Mouse (Mus musculus): Measurements from ENCODE around the gene Gtpbp2.
A peak's percentile ranks its signal among the peaks of the same experiment; 100 is the strongest.

Gtpbp2 gene

DNA sequence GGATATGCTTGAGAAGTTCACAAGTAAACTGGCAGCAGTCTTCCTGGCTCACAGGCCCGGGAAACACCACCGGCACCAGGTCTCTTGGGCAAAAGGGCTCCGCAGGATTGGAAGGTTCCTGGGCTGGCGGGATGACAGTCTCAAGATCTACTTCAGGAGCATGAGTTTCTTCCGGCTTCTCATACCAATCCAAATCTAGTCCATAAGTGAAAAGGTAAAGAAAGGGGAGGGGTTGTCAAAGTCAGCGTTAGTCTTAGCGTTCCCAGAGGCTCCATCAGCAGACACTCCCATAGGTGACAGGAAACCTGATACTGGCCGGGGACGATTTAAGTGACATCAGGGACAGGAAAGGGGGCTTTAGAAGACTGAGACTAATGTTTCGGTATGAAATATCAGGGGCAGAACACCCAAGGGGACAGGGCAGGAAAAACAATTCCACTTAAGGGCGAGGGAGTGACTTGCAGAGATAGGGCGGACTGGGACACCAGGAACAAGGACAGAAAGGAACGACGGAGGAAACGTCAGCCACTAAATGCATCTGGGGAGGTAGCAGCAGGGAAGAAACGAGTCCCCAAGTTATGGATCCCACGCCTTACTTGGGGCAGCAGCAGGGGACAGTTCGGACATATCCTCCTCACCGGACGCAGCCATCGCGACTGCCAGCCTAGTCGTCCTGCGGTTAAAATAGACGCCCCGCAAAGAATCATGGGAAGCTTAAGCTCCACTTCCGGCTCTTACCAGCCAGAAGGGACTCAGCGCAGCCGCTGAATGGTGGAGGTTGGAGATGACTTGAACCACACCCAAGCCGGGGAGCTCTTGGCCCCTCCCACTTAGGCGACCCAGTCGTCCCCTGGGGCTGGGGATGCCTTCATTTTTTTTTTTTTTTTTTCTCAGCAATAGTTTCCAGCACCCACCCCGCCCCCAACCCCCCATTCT lies 7.7 kb upstream of the Gtpbp2 start, which contains the start of gene Mad2l1bp:
Gene Mad2l1bp, minus strand, starts transcription at position 707 of the 936 bp plus-strand sequence.
- DNase-seq (ENCODE audit: low read depth in 1 of 2, low spot score in 2 of 2): peak; percentile 64 to 75

- DNase-seq (ENCODE audit: low read depth in 1 of 2, low spot score in 2 of 2): no peak
Measured at GRCm38 (mm10) chr17:46154336-46154735, 6.5 kb upstream of the Gtpbp2 start.

- DNase-seq (ENCODE audit: low read depth in 1 of 2, low spot score in 2 of 2): no peak
Measured at GRCm38 (mm10) chr17:46156680-46157079, 4.2 kb upstream of the Gtpbp2 start.

GRCm38 (mm10) chr17:46157131-46157530 lies 3.7 kb upstream of the Gtpbp2 start:
- no peak for DNase-seq (ENCODE audit: low read depth in 1 of 2, low spot score in 2 of 2)

DNA sequence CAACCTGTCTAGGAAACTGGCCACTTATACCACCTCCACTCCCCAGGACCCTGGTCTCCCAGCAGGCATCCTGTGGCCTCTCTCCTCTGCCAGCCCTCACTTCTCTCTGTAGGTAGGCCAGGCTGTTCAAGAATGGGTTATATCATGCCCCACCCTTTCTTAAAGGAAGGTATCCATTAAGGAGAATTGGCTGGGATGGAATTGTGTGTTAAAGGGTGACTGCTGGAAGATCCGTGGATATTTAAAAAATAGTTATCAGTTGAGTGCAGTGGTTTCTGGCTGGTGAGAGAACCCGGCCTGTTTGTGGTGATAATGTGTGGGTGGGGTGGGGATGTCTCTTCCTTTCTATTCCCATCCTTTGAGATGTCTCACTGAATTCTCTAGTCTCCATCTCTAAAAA lies 1.6 kb upstream of the Gtpbp2 start:
- DNase-seq (ENCODE audit: low read depth in 1 of 2, low spot score in 2 of 2): no peak

- DNase-seq (ENCODE audit: low read depth in 1 of 2, low spot score in 2 of 2): peak; percentile 83 to 88
Measured at GRCm38 (mm10) chr17:46160090-46160662, 656 bp upstream of the Gtpbp2 start.

GRCm38 (mm10) chr17:46161179-46161578 lies 347 bp downstream of the Gtpbp2 start:
- DNase-seq (ENCODE audit: low read depth in 1 of 2, low spot score in 2 of 2): no peak

DNA sequence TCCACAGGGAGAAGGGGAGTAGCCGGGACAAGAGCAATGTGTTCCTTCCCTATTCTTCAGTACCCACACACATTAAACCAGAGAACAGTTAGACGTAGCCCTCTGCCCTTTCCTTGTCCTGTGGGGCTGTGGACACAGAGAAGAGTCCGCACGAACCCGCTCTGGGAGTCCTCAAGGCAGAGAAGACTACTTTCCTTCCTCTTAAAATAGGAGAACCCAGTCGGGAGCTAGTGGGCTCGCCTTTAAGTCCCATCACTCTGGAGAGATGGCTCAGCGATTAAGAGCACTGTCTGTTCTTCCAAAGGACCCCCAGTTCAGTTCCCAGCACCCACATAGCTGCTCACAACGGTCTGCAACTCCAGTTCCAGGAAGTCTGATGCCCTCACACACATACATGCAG lies 878 bp downstream of the Gtpbp2 start:
- DNase-seq (ENCODE audit: low read depth in 1 of 2, low spot score in 2 of 2): no peak

DNA sequence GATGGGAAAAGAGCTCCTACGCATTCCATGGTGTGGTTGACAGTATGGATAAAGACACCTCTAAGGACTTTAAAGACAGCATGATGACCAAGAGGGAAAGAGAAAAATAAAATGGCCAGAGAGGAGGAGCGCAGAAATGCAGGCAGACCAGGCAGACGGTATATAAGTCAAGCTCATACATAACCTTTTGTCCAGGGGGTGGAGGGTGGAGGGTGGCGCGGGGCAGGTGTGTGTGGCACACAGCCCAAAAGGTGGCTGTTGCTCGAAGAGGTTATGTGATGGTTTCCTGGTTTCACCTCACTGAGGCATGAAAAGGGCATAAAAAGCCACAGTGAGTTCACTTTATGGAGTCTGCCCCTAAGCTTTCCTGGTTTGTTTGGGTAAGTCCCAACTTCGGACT lies 1.7 kb downstream of the Gtpbp2 start:
- DNase-seq (ENCODE audit: low read depth in 1 of 2, low spot score in 2 of 2): no peak

DNA sequence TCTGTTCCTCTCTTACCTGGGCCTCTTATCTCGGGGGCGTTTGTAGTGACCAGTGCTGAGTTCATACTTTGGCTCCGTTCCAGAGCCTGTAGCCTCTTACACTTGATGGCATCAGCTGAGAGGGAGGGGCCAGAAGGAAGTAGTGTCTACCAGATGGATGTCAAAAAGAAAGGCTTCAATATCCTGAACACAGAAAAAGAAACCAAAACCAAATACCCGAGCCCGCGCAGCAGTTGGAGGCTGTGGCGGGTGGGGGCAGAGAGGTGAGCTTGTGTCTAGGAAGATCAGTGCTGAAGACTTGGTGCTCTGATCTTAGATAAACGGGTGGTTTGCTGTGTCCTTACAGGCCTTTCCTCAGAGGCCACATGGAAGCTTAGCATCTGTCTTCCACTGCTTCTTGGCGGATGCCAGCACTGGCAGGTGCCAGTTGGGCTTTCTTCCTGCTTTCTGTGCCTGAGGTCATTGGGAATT lies 2.2 kb downstream of the Gtpbp2 start:
- peak in 1 of 2 experiments; percentile 49 for DNase-seq (ENCODE audit: low read depth in 1 of 2, low spot score in 2 of 2)

- no peak for DNase-seq (ENCODE audit: low read depth in 1 of 2, low spot score in 2 of 2)
Measured at GRCm38 (mm10) chr17:46164301-46164700, 3.5 kb downstream of the Gtpbp2 start.

DNA sequence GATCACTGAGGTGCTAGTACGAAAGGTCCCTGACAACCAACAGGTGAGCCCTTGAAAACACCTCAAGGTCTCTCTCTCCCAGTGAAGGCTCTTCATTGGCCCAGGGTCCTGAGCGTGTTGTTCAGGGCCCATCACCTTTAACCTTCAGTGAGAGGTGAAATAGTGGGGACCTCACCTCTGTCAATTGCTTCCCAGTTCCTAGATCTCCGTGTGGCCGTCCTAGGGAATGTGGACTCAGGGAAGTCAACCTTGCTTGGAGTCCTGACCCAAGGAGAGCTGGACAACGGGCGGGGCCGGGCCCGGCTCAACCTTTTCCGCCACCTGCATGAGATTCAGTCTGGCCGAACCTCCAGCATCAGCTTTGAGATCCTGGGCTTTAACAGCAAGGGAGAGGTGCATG lies 4.0 kb downstream of the Gtpbp2 start:
- DNase-seq (ENCODE audit: low read depth in 1 of 2, low spot score in 2 of 2): no peak

- no peak for DNase-seq (ENCODE audit: low read depth in 1 of 2, low spot score in 2 of 2)
Measured at GRCm38 (mm10) chr17:46165460-46165859, 4.6 kb downstream of the Gtpbp2 start.

DNA sequence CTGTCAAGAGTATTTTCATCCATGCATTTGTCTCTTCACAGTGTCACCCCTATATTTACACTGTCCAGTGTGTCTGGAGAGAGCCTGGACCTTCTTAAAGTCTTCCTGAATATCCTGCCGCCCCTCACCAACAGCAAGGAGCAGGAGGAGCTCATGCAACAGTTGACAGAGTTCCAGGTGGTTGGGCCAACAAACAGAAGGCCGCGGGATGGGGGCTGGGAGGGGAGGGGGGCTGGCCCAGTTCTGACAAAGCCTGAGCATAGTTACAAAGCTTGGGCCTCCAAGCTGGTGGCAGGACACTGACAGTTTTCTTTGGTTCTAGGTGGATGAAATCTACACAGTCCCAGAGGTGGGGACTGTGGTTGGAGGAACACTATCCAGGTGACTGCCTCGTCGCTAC lies 5.4 kb downstream of the Gtpbp2 start:
- DNase-seq (ENCODE audit: low read depth in 1 of 2, low spot score in 2 of 2): no peak

GRCm38 (mm10) chr17:46167014-46167413 lies 6.2 kb downstream of the Gtpbp2 start:
- no peak for DNase-seq (ENCODE audit: low read depth in 1 of 2, low spot score in 2 of 2)

- no peak for DNase-seq (ENCODE audit: low read depth in 1 of 2, low spot score in 2 of 2)
Measured at GRCm38 (mm10) chr17:46168318-46168717, 7.5 kb downstream of the Gtpbp2 start.

GRCm38 (mm10) chr17:46168768-46169167 lies 7.9 kb downstream of the Gtpbp2 start:
- DNase-seq (ENCODE audit: low read depth in 1 of 2, low spot score in 2 of 2): no peak

GRCm38 (mm10) chr17:46170538-46170937 lies 9.7 kb downstream of the Gtpbp2 start:
- DNase-seq (ENCODE audit: low read depth in 1 of 2, low spot score in 2 of 2): no peak

DNA sequence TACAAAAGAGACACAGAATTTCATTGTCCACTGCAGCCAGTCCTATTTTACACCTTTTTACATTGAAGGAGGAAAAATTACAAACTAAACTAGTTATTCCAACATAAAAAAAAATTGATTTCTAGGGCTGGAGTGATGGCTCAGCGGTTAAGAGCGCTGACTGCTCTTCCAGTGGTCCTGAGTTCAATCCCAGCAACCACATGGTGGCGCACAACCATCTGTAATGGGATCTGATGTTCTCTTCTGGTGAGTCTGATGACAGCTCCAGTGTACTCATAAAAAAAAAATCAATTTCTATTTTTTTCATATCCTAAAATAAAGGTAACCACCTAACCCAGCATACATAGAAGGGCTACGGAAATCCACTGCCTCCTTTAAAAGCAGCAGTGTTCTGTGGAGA lies 21.4 kb downstream of the Gtpbp2 start:
- no peak for DNase-seq (ENCODE audit: low read depth in 1 of 2, low spot score in 2 of 2)

DNA sequence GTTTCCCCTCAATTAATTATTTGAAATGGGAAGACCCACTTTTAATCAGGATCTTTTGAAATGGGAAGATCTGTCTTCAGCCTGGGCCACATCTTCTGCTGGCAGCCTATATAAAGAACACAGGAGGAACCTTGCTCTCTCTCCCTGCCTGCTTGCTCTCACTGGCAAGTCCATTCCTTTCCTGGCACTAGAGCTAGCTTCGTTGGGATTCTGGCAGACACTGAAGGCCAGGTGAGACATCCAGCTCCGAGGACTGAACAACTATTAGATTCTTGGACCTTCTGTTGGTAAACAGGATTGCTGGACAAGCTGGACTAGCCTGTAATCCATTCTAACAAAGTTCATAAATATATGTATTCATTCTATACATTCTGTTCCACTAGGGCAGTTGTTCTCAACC lies 28.0 kb downstream of the Gtpbp2 start:
- DNase-seq (ENCODE audit: low read depth in 1 of 2, low spot score in 2 of 2): no peak

DNA sequence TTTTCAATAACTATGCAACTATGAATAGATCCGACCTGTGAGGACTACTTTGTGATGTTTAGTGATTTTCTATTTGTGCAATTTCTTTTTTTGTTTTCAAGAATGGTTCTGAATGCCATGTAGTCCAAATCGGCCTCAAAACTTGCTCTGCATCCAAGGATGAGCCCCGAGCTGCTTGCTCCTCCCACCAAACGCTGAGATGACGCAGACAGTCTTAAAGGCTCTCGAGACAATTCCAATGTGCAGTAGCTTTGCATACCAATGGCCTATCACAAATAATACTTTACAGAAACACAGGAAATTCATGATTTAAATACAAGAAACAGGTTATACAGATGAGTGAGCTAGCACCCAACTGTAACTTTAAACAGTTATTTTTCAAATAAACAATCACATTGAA lies 40.3 kb downstream of the Gtpbp2 start:
- no peak for DNase-seq (ENCODE audit: low read depth in 1 of 2, low spot score in 2 of 2)

DNA sequence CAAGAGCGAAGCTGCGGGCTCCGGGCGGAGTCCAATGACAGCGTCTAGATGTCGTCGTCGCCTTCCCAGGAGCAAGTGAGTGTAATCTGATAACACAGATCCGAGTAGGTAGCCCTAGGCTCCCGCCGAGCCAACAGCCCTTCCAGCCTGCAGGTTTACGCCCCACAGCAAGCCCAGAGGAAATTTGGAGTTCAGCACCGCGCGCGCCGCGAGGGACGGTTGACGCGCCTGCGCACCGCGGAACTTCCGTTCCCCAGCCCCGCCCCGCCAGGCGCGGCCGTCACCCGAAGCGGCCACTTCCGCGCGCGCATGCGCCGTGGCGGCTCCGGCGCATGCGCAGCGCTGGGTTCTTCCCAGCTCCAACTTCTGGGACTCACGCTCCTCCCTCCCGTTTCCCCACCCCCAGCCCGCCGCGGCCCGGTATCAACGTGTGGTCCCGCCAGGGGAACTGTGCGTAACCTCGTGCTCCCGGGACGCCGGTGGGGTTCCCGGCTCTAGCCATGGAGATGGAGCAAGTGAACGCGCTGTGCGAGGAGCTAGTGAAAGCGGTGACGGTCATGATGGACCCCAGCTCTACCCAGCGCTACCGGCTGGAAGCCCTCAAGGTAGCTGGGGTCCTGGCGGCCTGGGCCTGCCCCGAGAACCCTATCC lies 41.7 kb downstream of the Gtpbp2 start, which contains the start of the genes Polh and Xpo5:
Gene Polh, minus strand, starts transcription at position 225 of the 651 bp plus-strand sequence.
Gene Xpo5, plus strand, starts transcription at position 362 of the 651 bp plus-strand sequence.
- DNase-seq (ENCODE audit: low read depth in 1 of 2, low spot score in 2 of 2): peak; percentile 79 to 90

Data from monocyte, adult 2 months (primary cell).